Mouse (Mus musculus) lung, postnatal 0 days (tissue): ENCODE measurements around the gene Noc3l.

ENCODE experiments used
- CTCF ChIP-seq: IDR thresholded peaks from 2 replicates; pipeline ENCODE4 v1.5.1; 2016; ENCODE audit warnings: antibody characterized with exemption, mild to moderate bottlenecking
- EP300 ChIP-seq: IDR thresholded peaks from 2 replicates; pipeline ENCODE4 v1.6.1; 2016; ENCODE audit warnings: antibody characterized with exemption, mild to moderate bottlenecking, control low read depth

DNA sequence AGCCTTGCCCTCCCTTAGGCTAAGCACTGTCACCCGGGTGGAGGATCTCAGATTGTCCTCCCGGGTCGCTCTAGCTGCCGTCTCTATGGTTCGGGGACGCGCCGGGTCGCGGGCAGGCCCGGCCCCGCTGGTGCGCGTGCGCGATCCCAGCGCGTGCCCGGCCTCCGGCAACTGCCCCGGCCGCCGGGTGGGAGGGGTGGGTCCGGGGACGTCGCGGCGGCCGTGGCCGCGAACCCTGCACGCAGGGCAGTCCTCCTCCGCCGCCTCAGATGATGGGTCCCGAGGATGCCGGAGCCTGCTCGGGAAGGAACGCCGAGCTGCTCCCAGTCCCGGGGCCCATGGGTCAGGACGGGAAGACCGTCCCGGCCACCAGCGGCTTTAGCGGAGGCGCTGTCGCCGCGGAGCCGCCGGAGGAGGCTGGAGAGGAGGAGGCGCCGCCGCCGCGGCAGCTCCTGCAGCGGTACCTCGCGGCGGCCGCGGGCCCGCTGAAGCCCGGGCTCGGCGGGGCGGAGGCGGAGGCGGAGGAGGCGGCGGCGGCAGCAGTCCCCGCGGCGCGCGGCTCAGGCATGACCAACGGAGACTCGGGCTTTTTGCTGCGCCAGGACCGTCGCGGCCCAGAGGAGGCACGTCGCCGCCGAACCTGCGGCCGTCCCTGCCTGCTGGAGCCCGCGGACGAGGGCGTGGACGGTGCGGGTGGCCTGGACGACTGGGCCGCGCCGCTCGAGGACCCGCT lies 17.6 kb upstream of the Noc3l start, which contains the start of gene Tbc1d12:
- no peak; the same call in 1 of the 2 replicates for TF ChIP-seq CTCF
- TF ChIP-seq EP300 = no peak
